Mouse (Mus musculus) cerebellum, postnatal 25 days (tissue): ENCODE measurements at regions not wholly inside any gene's neighbourhood (a gene's known extent, or its start where the extent isn't known, plus 50 kb on each side); places are given as distances from the start of the nearest gene placed in this dataset.
A peak's percentile ranks its signal among the peaks of the same experiment; 100 is the strongest.
"Not testable (repeated sequence)": the region's sequence is repeated elsewhere in the genome, so short reads cannot be mapped to it uniquely, and the experiment has no call there.

ENCODE experiments used
- DNase-seq, 2 experiments: peaks; one replicate each; pipeline ENCODE4 v3.0.0; 2021; ENCODE audit warnings: mixed read lengths in 2 of 2

DNA sequence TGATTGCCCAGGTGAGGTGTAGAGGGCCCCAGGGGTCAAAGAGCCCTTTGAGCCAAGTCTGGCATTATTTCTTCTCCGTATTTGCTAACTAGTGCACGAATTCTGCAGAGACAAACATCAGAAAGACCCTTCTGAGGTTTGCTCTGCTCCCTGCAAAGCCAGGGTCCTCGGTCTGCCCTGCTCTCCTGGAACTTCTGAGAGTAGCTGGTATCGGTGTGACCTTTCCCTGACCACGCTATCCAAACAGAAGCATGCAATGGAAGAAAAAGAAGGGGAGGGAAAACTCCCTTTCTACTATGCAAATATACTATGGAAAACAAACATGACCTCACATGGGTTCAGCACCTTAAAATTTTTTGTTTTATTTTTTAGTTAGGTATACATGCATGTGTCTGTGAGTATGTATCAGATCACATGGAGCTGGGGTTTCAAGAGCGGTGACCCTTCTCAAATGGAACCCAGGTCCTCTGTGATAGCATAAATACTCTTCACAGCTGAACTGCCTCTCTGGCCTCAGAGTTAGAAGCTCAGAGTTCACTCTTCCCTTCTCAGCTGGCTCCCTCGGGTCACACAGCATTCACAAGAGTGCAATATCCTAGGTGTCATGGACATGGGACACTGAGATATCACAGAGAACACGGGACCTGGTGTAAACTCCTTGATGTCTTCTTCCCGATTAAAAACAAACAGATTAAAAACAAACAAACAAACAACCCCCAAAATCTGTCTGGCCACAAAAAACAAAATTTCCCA lies 144.7 kb downstream of the Bcl2l11 start:
- no peak for DNase-seq

DNA sequence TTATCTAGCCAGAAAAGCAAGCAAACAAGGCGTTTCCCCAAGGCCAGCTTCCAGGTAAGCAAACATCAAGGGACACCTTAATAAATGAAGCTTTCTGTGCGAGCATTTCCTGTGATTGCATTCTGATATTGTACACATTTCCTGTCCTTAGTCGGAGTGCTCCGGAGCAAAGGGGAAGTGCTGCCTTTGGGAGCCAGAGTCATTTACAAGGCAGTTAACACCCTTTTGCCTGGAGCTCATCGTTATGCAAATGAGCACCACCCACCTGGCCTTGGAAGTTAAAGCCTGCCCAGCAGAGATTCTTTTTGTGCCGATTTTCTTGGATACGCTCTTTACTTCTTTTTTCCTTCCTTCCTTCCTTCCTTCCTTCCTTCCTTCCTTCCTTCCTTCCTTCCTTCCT lies 147.0 kb downstream of the Bcl2l11 start:
- no peak for DNase-seq

DNA sequence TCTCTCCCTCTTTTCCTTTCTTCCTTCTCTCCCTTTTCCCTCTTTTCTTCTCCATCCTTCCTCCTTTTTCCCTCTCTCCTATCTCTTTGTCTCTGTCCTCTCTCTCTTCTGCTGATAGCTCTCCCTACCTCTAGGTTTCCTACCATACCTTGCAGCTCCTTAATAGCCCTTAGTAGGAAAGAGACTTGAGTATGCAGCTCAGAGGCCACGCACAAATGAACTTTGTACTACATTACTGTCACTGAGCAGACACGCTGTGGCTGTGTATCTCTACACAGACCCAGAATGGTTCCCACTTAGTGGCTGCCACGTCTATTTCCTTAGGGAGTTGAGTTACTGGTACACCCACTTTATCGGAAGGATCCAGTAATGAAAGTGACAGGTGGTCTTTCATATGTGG lies 147.5 kb downstream of the Bcl2l11 start:
- no peak for DNase-seq

DNA sequence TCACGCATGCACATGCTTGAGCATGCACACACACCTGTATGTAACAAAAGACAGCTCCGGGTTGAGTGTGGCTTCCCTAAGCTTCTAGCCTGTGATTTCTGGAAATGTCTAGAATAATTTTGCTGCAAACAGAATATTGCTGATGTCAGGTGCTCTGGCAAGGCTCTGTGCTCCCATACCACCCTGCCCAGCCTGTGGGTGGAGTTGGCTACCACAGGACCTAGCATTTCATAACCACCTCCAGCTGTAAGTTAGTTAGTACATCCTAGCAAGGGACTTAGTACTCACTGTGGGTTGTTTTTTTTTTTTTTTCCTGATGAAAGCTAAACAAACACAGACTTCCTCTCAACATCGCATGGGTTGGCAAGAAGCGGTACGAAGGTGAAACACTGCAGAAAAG lies 150.5 kb downstream of the Bcl2l11 start:
- DNase-seq = no peak

DNA sequence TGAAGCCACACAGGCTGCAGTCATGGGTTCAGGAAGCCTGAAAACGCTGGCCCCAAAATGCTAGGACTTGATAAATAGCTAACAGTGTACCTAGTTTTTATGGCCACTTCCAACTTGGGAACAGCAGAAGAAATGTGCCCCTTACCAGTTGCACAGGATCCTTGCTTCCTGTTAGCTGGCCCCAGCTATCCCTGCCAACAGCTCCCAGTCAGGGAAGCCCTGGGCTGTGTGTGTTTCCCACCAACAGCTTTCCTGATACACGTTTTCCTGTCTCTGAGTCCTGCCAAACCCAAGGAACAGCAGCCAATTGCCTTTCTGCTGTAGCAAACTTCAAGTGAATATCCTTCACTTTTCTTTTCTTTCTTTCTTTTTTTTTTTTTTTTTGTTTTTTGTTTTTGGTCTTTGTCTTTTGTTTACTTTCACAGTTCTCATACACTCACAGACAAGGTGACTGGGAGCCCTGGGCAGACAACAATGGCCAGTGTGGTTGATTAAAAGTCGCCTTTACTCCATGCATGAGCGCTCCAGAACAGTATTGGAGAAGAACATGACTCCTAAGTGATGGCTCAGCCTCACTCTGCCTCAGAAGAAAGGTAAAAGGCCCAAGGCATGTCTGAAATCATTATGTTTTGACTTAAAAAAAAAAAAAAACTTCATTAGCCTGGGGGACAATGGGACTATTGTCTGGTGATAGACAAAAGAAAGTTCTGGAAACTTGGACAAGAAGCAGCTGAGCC lies 151.7 kb downstream of the Bcl2l11 start:
- DNase-seq = no peak

DNA sequence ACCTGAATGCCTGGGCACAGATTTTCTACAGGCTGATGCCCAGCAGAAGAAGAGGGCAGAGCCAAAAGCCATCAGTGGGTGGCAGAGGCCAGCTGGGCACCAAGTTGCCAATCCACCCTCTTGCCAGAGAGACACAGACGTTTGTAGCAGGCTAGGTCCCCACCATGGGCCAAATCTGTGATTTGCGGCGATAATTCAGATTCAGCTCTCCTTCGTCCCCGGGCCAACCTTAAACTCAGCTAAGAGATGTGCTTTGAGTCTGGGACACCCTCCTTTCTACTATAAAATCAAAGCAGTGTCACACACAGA lies 152.2 kb downstream of the Bcl2l11 start:
- DNase-seq = peak; percentile 73 to 79

DNA sequence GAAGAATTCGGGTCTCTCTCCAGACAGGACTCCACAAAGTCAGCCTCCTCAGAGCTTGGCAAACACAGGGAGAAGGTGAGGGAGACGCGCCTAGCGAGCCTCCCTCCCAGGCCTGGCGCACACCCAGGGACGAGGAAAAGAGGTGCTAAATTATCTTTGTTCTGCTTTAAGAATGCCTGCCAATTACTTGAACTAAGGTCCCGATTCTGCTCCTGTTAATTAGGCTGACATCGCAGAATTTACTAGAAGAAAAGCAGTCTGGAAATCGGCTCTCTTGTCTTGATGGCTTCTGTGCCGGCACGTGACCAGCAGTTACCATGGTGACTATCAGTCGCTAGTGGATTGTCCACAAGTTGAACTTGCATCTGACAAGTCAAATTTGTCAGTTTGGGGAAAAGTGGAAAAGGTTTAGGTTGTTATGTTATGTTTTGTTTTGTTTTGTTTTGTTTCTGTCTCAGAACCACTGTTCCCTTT lies 152.8 kb downstream of the Bcl2l11 start:
- DNase-seq = peak; percentile 43 to 58

DNA sequence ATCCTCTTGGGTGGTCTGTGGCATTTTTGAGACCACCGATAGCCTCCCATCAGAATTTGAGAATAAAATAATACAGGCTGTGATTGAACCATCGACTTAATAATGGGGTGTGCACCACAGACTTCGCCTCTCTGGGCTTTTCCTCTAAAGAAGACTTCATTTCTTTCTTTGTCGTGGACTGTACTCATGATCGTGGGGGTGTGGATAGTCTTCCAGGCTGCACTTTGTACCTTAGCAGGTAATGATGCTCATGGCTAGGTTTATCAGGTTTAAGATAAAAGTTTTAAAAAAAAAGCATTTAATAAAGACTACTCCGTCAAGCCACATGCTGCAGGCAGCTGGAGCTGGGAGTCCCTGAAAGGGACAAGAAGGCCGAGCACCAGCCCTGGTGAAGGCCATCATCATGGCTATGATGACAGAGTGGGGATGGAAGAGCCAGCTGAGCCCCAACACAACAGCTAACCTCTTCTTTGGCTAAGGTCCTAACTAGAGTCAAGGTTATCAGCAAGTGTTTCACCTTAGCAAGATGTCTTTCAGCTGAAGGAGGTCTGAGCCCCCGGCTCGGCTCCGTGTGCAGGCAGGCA lies 153.4 kb downstream of the Bcl2l11 start:
- DNase-seq = no peak

DNA sequence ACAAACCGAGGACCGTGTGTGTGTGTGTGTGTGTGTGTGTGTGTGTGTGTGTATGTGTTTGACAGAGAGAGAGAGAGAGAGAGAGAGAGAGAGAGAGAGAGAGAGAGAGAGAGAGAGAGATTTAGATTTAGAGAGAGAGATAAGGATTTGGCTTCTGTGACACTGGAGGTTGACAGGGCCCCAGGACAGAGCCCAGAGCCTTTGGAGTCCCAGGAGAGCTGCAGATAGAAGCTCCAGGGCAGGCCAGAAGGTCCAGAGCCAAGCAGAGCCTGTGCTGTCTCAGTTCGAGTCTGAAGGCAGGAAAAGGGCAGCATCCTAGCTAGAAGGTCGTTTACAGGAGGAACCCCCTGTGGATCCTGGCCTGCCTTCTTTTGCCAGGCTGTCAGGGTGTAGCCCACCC lies 156.8 kb downstream of the Bcl2l11 start:
- no peak for DNase-seq

DNA sequence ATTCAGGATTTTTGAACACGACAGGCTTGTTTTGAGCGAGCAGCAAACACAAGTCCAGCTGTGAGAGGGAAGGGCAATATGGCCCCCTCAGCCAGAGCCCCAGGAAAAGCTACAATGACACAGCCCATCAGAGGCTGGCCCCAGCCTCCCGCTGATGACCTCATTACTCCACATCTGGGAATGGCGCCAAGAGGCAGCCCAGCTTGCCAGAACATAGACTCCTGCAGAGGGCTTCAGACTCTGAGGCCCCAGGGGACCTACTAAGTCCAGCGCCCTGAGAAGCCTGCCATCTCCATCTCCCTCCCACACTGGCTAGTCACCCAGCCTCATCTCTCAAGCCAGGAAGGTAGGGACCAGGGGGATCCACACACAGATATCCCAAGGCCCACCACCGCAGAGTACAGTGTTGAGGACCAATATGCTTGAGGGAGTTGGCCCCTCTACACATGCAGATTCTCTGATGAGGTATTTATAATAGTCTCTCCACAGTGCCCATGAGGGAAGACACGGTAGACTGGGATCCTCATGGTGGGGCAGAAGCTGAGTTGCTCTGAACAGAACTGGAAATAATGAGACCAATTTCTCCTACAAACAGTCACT lies 159.1 kb downstream of the Bcl2l11 start:
- DNase-seq = peak; percentile 63 to 71

DNA sequence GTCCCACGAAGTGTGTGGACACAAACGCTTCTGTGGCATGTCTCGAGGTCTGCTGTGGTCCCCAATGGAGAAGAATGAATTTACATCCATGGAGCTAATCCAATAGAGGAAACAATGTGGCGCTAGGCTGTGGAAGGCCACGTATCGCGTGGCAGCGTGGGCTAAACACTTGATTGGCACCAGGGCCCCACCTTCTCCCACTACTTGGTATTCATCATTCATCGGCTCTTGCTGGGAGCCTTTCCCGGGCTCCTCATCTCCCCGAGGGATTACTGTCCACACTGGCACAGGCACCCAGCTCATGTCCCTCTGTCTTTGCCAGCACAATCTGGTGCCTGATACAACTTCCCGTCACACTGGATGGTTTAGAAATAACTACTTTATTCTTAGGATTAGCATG lies 159.6 kb downstream of the Bcl2l11 start:
- DNase-seq = no peak

DNA sequence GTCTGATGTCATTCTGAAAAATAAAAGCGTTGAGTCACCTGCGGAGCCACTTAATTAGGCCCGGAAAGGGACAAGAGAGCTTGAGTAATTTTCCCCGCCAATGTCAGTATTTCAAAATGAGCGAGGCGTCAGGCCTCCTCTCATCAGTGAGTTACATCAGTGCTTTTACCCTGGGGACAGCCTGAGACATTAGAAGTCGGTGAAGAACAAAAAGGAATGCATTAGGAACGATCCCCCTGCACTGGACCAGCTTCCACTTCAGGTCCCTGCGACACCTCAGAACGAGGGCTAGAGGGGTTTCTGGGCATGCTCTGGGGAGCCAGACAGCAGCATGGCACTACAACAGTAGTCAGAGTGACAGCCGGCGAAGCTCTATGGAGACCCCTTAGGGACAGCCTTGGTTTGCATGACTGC lies 162.3 kb downstream of the Bcl2l11 start:
- DNase-seq = no peak

DNA sequence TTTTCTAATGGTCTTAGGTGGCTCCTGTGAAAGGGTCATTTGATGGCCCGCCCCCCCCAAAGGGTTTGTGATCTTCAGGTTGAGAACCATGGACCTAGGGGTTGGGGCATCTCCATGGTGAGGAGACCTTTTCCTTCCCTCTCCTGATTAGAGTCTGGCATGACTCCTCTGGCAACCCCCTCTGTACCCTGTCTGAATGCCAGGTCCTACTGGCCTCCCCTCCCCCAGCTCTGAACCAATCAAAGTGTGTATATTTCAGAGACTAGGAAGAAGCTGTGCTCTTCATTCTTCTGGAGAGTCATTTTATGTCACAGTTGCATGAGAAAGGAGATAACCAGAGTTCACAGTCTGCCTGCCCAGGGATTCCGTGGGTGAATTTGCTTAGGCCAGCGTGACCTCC lies 164.8 kb downstream of the Bcl2l11 start:
- no peak for DNase-seq

DNA sequence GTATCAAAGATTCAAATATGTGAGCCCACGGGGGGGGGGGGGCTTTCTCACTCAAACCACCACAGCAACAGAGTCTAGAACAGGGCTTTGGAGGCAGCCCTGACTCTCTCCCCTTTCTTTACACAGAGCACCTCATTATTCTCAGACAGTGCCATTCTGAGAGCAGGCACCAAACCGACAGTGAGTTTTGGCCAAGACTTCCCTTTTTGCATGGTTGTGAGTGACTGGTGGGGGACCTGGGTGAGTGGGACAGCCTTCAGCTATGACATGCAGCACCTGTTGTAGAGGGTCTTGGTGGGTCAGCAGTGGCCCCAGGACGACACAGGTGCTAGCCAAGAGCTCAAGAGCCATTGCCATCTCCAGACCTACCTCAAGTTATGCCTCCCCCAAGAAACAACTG lies 168.8 kb downstream of the Bcl2l11 start:
- DNase-seq = no peak

DNA sequence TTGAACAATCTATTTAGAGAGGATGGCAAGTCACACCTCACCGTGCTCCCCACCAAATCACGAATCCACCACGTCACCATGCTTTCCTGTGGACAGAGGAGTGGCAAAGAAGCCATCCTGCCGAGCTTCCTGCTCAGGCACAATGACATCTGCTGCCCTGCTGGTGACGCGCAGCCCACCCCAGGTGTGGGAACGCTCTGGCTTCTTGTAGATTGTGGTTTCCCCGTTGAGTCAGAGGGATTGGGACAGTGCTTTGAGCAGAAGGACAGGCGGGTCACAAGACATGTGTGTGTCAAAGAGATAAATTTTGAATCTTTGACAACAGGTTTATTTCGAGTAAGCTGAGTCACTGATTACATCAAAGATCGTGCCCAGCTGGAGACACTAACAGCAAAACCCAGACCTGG lies 169.2 kb downstream of the Bcl2l11 start:
- no peak for DNase-seq

DNA sequence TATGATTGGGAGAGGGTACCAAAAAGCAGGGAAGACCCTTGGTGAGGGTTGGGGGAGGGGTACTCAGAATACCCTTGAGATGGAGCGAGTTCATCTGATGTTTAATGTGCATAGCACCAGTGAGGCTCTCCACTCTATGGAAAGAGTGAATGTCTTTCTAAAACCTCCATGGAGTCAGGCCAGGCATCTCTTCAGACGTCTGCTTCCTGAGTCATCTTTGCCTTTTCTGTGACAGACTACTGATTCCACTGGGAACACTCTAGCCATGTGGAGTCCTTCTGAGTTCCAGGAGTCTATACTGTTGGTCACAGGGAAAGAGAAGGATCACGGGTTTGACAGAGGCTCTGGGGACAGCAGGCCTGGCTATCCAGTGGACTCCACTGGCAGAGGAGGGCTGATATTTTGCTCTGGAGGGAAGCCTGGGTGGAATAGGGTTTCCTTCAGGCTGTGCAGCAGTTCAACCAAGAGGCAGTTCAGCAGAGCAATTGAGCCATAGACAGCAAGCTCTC lies 169.9 kb downstream of the Bcl2l11 start:
- DNase-seq = no peak

DNA sequence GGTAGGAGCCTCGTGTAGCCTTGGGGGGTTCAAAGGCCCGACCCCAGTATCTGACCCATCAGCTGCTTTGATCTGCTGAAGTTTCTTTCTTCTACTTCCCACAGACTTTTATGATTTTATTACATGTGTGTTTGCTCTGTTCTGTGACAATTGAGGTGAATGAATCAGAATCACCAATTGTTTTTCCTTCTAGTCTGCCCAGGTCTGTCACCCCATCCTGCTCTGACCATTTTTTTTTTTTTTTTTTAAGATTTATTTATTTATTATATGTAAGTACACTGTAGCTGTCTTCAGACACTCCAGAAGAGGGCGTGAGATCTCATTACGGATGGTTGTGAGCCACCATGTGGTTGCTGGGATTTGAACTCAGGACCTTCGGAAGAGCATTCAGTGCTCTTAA lies 170.6 kb downstream of the Bcl2l11 start:
- DNase-seq = not testable (repeated sequence)

DNA sequence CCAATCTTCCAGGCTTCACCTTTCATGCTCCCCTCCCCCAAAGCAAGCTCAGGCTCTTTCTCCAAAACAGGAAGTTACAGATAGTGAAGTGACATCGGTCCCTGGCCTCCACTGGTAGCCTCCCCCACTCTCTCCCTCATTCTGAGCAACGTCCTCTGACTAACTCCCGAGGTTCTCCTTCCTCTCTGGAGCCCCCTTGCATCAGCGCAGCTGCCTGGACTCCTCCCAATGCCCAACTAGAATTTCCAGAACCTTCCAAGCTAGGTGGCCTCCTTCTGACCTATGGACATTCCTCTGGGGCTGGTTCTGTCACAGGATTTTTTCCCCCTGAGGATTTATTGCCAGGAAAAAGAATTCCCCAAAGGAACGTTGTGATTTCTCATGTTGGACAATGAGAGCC lies 171.1 kb downstream of the Bcl2l11 start:
- DNase-seq = no peak

DNA sequence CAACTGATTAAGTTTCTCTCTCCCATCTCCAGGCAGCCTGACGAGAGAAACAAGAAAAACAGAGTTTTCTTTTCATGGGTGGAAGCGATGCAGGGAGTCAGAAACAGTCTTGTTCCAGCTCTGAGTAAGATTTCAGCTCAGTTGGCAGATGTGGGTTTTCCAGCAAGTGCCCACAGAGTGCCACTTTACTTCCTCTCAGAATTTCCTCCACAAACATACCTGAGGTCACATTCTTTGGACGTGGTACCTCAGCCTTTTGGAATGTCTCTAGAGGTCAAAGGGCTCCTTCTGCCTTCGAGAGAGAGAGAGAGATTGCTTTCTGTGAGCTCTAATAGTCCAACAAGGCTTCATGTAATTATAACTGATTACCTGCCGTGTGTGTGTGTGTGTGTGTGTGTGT lies 172.0 kb downstream of the Bcl2l11 start:
- DNase-seq = no peak

DNA sequence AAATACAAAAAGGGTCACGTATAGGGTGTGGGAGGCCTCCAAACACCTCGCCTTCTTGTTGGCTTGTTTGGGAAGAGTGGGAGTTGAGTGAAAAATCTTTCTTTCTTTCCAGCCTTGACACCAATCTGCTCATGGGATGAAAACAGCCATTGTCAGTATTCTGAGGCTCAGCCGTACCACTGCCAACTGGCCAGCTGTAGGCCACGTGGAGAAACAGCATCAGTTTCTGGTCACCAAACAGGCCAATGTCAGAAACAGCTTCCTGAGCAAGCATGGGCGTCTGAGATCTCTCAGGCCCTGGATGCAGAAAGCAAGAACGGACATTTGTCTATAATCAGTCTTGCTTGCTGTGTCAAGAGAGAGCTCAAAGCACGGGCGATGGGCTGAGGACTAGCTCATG lies 173.2 kb downstream of the Bcl2l11 start:
- DNase-seq = no peak

DNA sequence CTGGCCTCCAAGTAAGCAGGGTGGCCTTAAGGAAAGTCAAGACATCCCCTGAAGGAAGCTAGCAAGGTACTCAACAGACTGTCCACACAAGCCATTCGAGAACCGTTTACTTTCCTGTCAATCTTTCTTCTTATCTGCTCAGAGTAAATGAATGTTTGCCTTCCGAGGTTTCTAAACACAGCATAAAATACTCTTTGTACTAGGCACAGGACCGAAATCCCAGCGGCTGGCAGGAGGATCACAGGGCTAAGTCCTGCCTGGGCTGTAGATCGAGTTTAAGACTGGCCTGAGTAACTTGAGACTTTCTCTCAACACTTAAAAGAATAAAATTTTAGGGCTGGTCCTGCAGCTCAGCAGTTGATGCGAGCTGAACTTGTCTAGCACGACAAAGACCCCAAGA lies 175.9 kb downstream of the Bcl2l11 start:
- no peak for DNase-seq

DNA sequence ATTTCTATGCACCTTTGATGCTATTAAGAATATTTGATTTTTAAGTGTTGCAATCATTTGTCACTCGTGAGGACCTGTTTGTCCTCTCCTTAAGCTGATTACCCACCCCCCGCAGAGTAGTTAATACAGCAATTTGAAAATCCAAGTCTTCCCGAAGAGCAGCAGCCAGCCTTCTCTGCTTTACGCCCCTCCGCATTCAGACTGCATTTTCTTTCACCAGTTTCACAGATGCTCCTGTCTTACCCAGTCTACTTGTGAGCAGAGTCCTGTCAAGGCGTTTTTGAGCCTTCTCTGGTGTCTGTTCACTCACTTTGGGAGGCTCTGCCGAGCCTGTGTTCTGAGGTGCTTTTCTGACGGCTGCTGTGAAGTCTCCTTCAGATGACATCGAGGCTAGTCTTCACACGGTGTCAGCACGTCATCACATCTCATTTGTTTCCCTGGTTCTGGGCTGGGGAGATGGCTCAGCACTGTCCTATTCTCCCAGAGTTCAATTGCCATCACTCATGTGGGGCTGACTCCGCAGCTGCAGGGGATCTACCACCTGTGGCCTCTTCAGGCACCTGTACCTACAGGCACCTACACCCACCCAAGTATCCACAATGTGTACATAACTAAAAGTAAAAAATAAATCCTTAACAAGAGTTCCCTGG lies 178.3 kb downstream of the Bcl2l11 start:
- no peak for DNase-seq

DNA sequence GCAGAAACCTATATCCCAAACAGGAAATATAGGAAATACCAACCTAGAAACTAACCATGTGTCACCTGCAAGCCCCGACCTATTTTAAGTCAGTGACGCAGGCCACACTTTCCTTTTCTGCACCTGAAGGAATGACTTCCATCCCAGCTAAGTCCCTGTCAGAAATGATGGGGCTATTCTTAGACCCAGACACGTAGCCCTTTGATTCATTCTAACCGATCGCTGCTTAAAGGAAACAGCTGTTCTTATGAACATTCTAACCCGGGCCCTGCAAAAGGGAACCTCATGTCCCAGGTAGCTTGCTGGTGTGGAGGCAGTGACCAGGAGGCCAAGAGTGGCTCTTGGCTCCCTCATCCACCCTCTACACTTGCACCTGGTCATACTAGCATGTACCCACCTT lies 180.9 kb downstream of the Bcl2l11 start:
- no peak for DNase-seq
